Mouse (Mus musculus) fat pad, adult 2 months (tissue): ENCODE results near the gene Pfkfb3.
A peak's percentile ranks its signal among the peaks of the same experiment; 100 is the strongest.

Source experiments
- DNase-seq: peaks from one replicate; pipeline ENCODE4 v3.0.0-alpha.2; 2011; ENCODE audit warnings: low read depth, low spot score; ENCODE audit errors: extremely low read depth

The Pfkfb3 gene

DNA sequence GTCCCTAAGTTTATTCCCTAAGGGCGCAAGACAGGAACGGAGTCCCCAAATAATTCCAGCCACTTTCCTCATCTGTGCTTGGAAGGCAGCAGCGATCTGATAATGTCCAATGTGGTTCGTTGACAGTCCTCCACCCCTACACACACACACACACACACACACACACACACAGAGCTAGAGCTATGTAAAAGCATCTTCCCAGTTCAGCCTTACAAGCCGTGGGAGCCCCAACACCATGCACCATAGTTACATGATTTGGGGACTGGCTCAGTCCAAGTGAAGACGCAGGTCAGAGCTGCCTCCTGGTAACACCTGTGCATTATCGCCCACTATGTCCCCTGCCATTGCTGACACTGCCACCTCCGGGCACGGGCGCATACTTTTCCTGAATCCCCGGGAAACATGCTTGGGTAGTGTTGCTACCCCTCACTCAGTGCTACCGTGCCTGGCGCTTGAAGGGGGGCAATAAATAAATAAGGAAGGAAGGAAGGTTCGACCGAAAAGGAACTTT lies 51.6 kb downstream of the Pfkfb3 start:
- DNase-seq, result no peak

DNA sequence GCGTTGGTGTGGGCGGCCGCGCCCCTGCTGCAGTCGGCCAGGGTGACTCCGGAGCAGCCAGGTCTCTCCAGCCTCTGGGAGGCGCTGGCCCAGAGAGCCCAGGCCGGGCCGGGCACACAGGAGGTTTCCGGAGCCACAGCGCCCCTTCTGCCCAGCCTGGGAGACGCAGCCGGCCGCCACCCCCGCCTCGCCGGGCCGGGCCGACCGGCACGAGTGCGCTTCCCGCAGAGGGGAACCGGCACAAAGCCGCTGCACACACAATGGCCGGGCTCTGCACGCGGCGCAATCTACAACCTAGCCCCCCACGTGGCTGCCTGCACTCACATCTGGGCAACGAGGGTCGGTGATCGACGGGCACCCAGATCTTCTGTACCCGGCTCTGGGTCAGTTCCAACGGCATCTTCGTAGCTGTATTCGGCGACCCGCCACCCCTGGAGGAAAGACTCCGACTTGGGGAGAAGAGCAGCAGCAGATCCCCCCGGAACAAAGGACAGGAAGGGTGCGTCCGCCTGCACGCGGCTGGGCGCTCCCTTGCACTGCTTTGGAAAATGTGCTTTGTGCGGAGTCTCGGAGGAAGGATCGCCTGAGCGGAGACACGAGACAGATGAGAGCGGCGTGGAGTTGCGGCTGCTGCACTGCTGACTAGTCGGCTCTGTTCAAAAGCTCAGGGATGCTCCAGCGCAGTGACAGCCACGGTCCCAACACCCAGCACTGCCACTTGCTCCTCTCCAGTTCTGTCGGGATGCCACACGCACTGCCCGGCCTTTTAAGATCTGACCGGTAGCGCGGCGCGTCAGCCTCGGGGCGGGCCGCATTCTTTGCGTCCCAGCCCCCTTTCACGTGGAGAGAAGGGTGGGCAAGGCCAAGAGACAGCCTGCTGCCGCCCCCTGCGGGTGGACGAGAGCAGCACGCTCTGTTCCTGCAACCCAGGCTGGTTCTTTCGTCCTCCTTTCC lies 52.3 kb downstream of the Pfkfb3 start:
- no peak for DNase-seq

- no peak for DNase-seq
Observed at GRCm38 (mm10) chr2:11500666-11501065, 53.2 kb downstream of the Pfkfb3 start.

GRCm38 (mm10) chr2:11496601-11497031 lies 57.3 kb downstream of the Pfkfb3 start:
- DNase-seq, result no peak

GRCm38 (mm10) chr2:11494841-11495255 lies 59.0 kb downstream of the Pfkfb3 start:
- DNase-seq, result no peak

GRCm38 (mm10) chr2:11492855-11493254 lies 61.0 kb downstream of the Pfkfb3 start:
- DNase-seq, result no peak

- no peak for DNase-seq
Observed at GRCm38 (mm10) chr2:11491471-11491870, 62.4 kb downstream of the Pfkfb3 start.

DNA sequence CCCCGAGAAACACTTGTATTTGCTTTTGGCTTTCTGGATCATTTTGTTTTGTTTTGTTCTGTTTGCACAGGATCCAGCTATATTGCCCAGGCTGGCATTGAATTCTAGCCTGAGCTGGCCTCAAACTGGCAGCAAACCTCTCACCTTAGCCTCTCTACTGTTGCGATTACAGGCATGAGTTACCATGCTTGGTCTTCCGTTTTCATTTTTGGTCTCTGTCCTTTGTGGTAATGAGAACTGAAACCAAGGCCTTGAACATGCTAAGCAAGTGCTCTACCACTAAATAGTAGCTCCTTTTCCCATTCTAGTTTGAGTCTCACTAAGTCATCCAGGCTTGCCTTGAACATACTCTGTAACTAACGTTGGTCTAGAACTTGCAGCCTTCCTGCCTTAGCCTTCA lies 63.3 kb downstream of the Pfkfb3 start:
- no peak for DNase-seq

- DNase-seq, result no peak
Observed at GRCm38 (mm10) chr2:11483226-11483625, 70.7 kb downstream of the Pfkfb3 start.

DNA sequence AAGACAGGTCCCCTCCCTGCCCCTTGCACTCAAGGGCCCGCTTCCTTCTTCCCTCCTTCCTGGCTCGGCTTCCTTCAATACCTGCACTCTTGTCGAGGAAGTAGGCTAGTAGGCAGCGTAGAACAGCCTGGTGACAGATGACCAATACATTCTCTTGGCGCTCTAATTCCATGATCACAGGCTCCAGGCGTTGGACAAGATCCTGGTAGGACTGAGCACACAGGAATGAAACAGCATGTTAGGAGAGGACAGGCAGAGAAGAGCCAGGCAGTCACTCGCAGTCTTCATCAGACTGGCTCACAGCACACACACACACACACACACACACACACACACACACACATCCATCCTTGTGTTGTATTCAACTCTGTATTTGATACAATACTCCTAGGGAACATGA lies 71.5 kb downstream of the Pfkfb3 start:
- DNase-seq, result no peak

DNA sequence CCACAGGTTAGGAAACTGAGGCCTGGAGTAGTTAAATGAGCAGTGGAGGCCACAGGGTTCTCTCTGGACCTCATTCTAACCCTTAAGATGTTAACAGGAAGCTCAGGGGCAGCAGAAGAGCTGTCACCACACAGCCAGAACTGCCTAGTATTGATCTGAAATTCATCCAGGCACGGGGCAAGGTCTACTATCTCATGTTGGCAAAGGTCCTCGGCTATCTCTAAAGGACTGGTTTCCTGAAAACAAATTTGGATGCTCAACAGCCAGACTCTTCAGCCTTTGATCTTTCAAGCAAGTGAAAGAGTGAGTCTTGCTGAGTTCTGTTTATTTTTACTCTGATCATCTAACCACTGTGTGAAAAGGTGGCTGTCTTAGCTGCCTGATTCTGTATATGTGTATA lies 74.9 kb downstream of the Pfkfb3 start:
- DNase-seq, result no peak

- DNase-seq, result no peak
Observed at GRCm38 (mm10) chr2:11475316-11475715, 78.6 kb downstream of the Pfkfb3 start.

- DNase-seq, result peak; percentile 76
Observed at GRCm38 (mm10) chr2:11464661-11465099, 89.2 kb downstream of the Pfkfb3 start.

DNA sequence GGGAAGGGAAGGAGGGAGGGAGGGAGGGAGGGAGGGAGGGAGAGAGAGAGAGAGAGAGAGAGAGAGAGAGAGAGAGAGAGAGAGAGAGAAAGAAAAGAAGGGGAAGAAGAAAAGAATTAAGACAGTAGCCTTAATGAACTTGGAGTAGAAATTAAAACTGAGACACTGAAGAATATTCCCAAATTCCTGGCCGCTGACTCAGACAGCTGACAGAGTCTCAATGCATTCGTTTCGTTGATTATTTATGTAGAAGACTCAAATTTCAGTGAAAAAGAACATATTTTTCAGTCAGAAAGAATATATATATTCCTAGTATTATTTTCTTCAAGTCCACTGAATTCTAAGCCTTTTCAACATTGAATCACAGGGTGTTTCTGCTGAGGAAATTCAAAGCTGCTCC lies 92.9 kb downstream of the Pfkfb3 start:
- no peak for DNase-seq

GRCm38 (mm10) chr2:11458494-11458893 lies 95.4 kb downstream of the Pfkfb3 start:
- no peak for DNase-seq

GRCm38 (mm10) chr2:11457904-11458303 lies 96.0 kb downstream of the Pfkfb3 start:
- no peak for DNase-seq

- DNase-seq, result no peak
Observed at GRCm38 (mm10) chr2:11448711-11449110, 105.2 kb downstream of the Pfkfb3 start.

GRCm38 (mm10) chr2:11447865-11448264 lies 106.0 kb downstream of the Pfkfb3 start:
- DNase-seq, result no peak

DNA sequence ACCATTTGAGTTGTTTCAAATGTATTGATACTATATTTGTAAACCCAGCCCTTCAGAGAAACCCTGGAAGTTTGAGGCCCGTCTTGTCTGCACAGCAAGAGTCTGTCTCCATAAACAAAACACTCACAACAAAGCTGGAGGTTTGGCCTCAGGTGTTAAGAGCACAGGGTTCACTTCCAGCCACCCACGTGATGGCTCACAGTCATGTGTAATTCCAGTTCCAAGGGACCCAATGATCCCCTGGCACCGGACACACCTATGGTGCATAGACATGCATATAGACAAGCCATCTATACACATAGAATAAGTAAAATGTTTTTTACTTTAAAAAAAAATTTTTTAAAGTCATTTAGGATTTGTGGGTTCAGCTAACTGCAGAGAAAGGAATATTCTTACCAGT lies 108.2 kb downstream of the Pfkfb3 start:
- DNase-seq, result no peak

GRCm38 (mm10) chr2:11441864-11442263 lies 112.0 kb downstream of the Pfkfb3 start:
- no peak for DNase-seq

DNA sequence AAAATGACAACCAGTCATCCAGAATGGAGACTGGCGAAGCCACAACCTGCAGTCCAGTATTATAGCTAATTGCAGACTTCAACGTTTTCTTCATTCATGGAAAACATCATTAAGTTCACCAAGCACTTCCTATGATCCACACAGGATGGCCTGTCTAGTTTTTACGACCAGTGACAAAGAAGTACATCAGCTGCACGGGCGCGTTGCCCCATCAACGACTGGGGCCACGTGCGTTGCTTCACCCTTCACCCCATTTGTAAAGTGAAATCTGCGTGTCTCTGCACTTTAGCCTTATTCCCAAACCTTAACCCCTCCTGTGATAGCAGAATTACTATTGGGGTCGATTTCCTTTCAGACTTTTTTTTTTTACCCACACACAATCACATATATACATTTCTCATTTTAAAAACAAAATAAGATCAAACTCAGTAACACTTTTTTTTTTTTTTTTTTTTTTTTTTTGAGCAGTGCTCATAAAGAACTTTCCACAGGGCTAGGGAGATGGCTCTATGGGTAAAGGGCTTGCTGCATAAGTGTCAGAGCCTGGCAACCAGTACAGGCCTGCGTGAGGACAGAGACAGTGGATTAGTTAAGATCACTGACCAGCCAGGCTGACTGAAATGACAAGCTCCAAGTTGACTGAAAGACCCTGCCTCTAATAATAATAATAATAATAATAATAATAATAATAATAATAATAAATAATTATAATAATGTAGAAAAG lies 115.5 kb downstream of the Pfkfb3 start:
- no peak for DNase-seq

DNA sequence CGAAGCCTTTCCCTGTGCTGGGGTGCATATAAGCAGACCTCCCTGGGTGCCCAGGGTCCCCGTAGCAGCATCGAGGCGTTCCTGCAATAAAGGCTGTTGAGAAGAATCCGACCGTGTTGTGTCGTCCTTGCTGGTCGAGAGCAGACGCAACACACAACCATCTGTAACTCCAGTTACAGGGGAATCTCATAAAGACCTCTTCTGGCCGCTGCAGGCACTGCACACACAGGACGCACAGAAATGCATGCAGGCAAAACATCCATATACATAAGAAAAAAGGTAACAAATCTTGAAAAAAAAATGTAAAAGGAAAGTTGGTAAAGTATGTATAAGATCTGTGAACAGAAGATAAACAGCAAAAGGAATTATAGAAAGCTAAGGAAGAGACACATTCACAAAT lies 117.5 kb downstream of the Pfkfb3 start:
- no peak for DNase-seq
